Mouse (Mus musculus) limb, embryonic 13.5 days (tissue): ENCODE measurements at regions not wholly inside any gene's neighbourhood (a gene's known extent, or its start where the extent isn't known, plus 50 kb on each side); places are given as distances from the start of the nearest gene placed in this dataset.

Experiments
- ATAC-seq: fragments of 200-750 bp; cut with Nextera tagmentation; 2 replicates; pipeline ENCODE4 v1.8.0; 2017; ENCODE audit warnings: low read depth, moderate number of reproducible peaks, moderate TSS enrichment; ENCODE audit not compliant: low FRiP score
- H3K27ac ChIP-seq: fragments of 300-500 bp; sonication (generic); 2 replicates; pipeline ENCODE4 v1.5.1; 2015; ENCODE audit warnings: inconsistent platforms, mild to moderate bottlenecking, moderate library complexity
- H3K27me3 ChIP-seq: fragments of 300-500 bp; sonication (generic); 2 replicates; pipeline ENCODE4 v1.6.1; 2015; ENCODE audit warnings: mild to moderate bottlenecking, inconsistent platforms
- H3K36me3 ChIP-seq: fragments of 300-500 bp; sonication (generic); 2 replicates; pipeline ENCODE4 v1.6.1; 2015; ENCODE audit warnings: inconsistent platforms, mild to moderate bottlenecking, moderate library complexity
- H3K4me1 ChIP-seq: fragments of 300-500 bp; sonication (generic); 2 replicates; pipeline ENCODE4 v1.6.1; 2015; ENCODE audit warnings: inconsistent platforms
- H3K4me2 ChIP-seq: fragments of 300-500 bp; sonication (generic); replicated peaks from 2 replicates; pipeline ENCODE4 v1.6.1; 2015; ENCODE audit warnings: inconsistent platforms, mild to moderate bottlenecking, moderate library complexity
- H3K4me3 ChIP-seq: fragments of 300-500 bp; sonication (generic); 2 replicates; pipeline ENCODE4 v1.5.1; 2015; ENCODE audit warnings: moderate library complexity, mild to moderate bottlenecking, inconsistent platforms
- H3K9ac ChIP-seq: fragments of 300-500 bp; sonication (generic); 2 replicates; pipeline ENCODE4 v1.6.1; 2015; ENCODE audit warnings: mild to moderate bottlenecking, inconsistent platforms
- H3K9me3 ChIP-seq: fragments of 300-500 bp; sonication (generic); 2 replicates; pipeline ENCODE4 v1.6.1; 2016; ENCODE audit warnings: inconsistent platforms
- WGBS: fragments of 180-500 bp; shearing (Covaris S2); methylation state at CpG from one replicate; pipeline ENCODE4 v1.1.7; 2015; 5-methylcytosine and 5-hydroxymethylcytosine counted together

GRCm38 (mm10) chr1:81581208-81581607 is 504.5 kb downstream of the Nyap2 start:
- WGBS, result 44% methylated on average over 4 of the region's 4 CpGs
- Histone ChIP-seq H3K9ac (no peak overlapping the region), H3K27ac (0 out of 2 replicates have a peak overlapping the region, but pooled peaks have one; percentile 52), H3K4me1 (0 out of 2 replicates have a peak, but pooled peaks cover 8% of the 10 kb centered on the region), H3K36me3 (no peaks in the 10 kb centered on the region), H3K4me3 (no peak overlapping the region), H3K4me2 (no peak overlapping the region), H3K27me3 (no peaks in the 10 kb centered on the region), H3K9me3 (no peaks in the 10 kb centered on the region)
- no peak for ATAC-seq

GRCm38 (mm10) chr1:81587780-81588307 is 511.1 kb downstream of the Nyap2 start:
- Histone ChIP-seq H3K4me2 (no peak overlapping the region), H3K27ac (no peak overlapping the region), H3K4me1 (no peaks in the 10 kb centered on the region), H3K9me3 (no peaks in the 10 kb centered on the region), H3K36me3 (no peaks in the 10 kb centered on the region), H3K27me3 (no peaks in the 10 kb centered on the region), H3K9ac (no peak overlapping the region), H3K4me3 (no peak overlapping the region)
- WGBS, result 28% methylated on average over 11 of the region's 11 CpGs
- ATAC-seq, result no peak

- ATAC-seq, result no peak
- 86% methylated on average over 5 of the region's 5 CpGs for WGBS
These were observed 514.9 kb downstream of the Nyap2 start for GRCm38 (mm10) chr1:81591623-81592022.

GRCm38 (mm10) chr1:81593280-81594182 is 516.8 kb downstream of the Nyap2 start:
- WGBS, result 6% methylated on average over 19 of the region's 19 CpGs
- H3K27ac ChIP-seq, result peak overlapping the region; percentile 81

More at GRCm38 (mm10) chr1:81591623-81592022, 514.9 kb downstream of the Nyap2 start:
- H3K4me1 ChIP-seq, result peaks cover 18% of the 10 kb centered on the region; the same call in 1 of the 2 replicates
- H3K9ac ChIP-seq, result no peak overlapping the region
- no peaks in the 10 kb centered on the region for H3K27me3 ChIP-seq
- no peaks in the 10 kb centered on the region for H3K36me3 ChIP-seq
- H3K9me3 ChIP-seq, result no peaks in the 10 kb centered on the region
- H3K4me2 ChIP-seq, result no peak overlapping the region
- H3K27ac ChIP-seq, result no peak overlapping the region
- H3K4me3 ChIP-seq, result no peak overlapping the region

GRCm38 (mm10) chr1:81594183-81594515 is 517.4 kb downstream of the Nyap2 start:
- ATAC-seq, result no peak
- H3K4me3 ChIP-seq, result peak overlapping the region; percentile 47

More at GRCm38 (mm10) chr1:81593280-81594182, 516.8 kb downstream of the Nyap2 start:
- Histone ChIP-seq H3K9ac (peak overlapping the region; percentile 64), H3K4me3 (peak overlapping the region; percentile 47), H3K9me3 (no peaks in the 10 kb centered on the region), H3K4me1 (peaks cover 18% of the 10 kb centered on the region; the same call in 1 of the 2 replicates), H3K36me3 (no peaks in the 10 kb centered on the region), H3K4me2 (peak overlapping the region; percentile 73), H3K27me3 (no peaks in the 10 kb centered on the region)
- peak; percentile 95 for ATAC-seq

GRCm38 (mm10) chr1:81594606-81595005 is 517.9 kb downstream of the Nyap2 start:
- Histone ChIP-seq H3K36me3 (no peaks in the 10 kb centered on the region), H3K27ac (no peak overlapping the region), H3K4me2 (peak overlapping the region; percentile 73)

More at GRCm38 (mm10) chr1:81594183-81594515, 517.4 kb downstream of the Nyap2 start:
- Histone ChIP-seq H3K4me1 (peaks cover 18% of the 10 kb centered on the region; the same call in 1 of the 2 replicates), H3K9me3 (no peaks in the 10 kb centered on the region), H3K9ac (peak overlapping the region; percentile 64), H3K27me3 (no peaks in the 10 kb centered on the region), H3K36me3 (no peaks in the 10 kb centered on the region), H3K4me2 (peak overlapping the region; percentile 73), H3K27ac (peak overlapping the region; percentile 81; the same call in 1 of the 2 replicates)
- 11% methylated on average over 5 of the region's 5 CpGs for WGBS

GRCm38 (mm10) chr1:81608772-81609171 is 532.0 kb downstream of the Nyap2 start:
- WGBS, result 0% methylated on average over 1 of the region's 1 CpGs
- Histone ChIP-seq H3K4me1 (peaks cover 6% of the 10 kb centered on the region), H3K27me3 (no peaks in the 10 kb centered on the region), H3K4me2 (no peak overlapping the region), H3K9ac (no peak overlapping the region), H3K27ac (no peak overlapping the region), H3K4me3 (no peak overlapping the region), H3K9me3 (peaks cover 3% of the 10 kb centered on the region; the same call in 1 of the 2 replicates), H3K36me3 (no peaks in the 10 kb centered on the region)
- ATAC-seq, result no peak; the same call in 1 of the 2 replicates

More at GRCm38 (mm10) chr1:81594606-81595005, 517.9 kb downstream of the Nyap2 start:
- no peak for ATAC-seq
- no peaks in the 10 kb centered on the region for H3K27me3 ChIP-seq
- 31% methylated on average over 3 of the region's 3 CpGs for WGBS
- peaks cover 18% of the 10 kb centered on the region; the same call in 1 of the 2 replicates for H3K4me1 ChIP-seq
- H3K9me3 ChIP-seq, result no peaks in the 10 kb centered on the region
- no peak overlapping the region for H3K9ac ChIP-seq
- H3K4me3 ChIP-seq, result no peak overlapping the region

- Histone ChIP-seq H3K9me3 (no peaks in the 10 kb centered on the region), H3K4me1 (0 out of 2 replicates have a peak, but pooled peaks cover 3% of the 10 kb centered on the region), H3K36me3 (no peaks in the 10 kb centered on the region), H3K27ac (no peak overlapping the region), H3K4me2 (no peak overlapping the region), H3K4me3 (no peak overlapping the region), H3K27me3 (no peaks in the 10 kb centered on the region), H3K9ac (no peak overlapping the region)
- WGBS, result 66% methylated on average over 2 of the region's 2 CpGs
- ATAC-seq, result no peak
These were observed 542.1 kb downstream of the Nyap2 start for GRCm38 (mm10) chr1:81618880-81619279.

- H3K27me3 ChIP-seq, result no peaks in the 10 kb centered on the region
- no peaks in the 10 kb centered on the region for H3K36me3 ChIP-seq
- WGBS, result 84% methylated on average over 4 of the region's 4 CpGs
- H3K4me1 ChIP-seq, result no peaks in the 10 kb centered on the region
- no peak overlapping the region for H3K27ac ChIP-seq
- ATAC-seq, result no peak
- 0 out of 2 replicates have a peak, but pooled peaks cover 3% of the 10 kb centered on the region for H3K9me3 ChIP-seq
- no peak overlapping the region for H3K4me2 ChIP-seq
- no peak overlapping the region for H3K4me3 ChIP-seq
- no peak overlapping the region for H3K9ac ChIP-seq
These were observed 547.4 kb downstream of the Nyap2 start for GRCm38 (mm10) chr1:81624141-81624540.

- Histone ChIP-seq H3K9me3 (no peaks in the 10 kb centered on the region), H3K27me3 (no peaks in the 10 kb centered on the region), H3K4me1 (no peaks in the 10 kb centered on the region), H3K4me2 (no peak overlapping the region), H3K9ac (no peak overlapping the region), H3K4me3 (no peak overlapping the region), H3K27ac (no peak overlapping the region), H3K36me3 (no peaks in the 10 kb centered on the region)
- no peak for ATAC-seq
- 80% methylated on average over 1 of the region's 1 CpGs for WGBS
These were observed 556.0 kb downstream of the Nyap2 start for GRCm38 (mm10) chr1:81632704-81633103.

- Histone ChIP-seq H3K4me2 (no peak overlapping the region), H3K27me3 (no peaks in the 10 kb centered on the region), H3K36me3 (no peaks in the 10 kb centered on the region), H3K9me3 (no peaks in the 10 kb centered on the region), H3K4me3 (no peak overlapping the region), H3K27ac (no peak overlapping the region), H3K9ac (no peak overlapping the region), H3K4me1 (no peaks in the 10 kb centered on the region)
- 76% methylated on average over 5 of the region's 5 CpGs for WGBS
- ATAC-seq, result no peak
These were observed 560.6 kb downstream of the Nyap2 start for GRCm38 (mm10) chr1:81637357-81637756.

GRCm38 (mm10) chr1:81652990-81653717 is 576.4 kb downstream of the Nyap2 start:
- Histone ChIP-seq H3K36me3 (no peaks in the 10 kb centered on the region), H3K4me2 (no peak overlapping the region), H3K4me3 (no peak overlapping the region), H3K27me3 (no peaks in the 10 kb centered on the region), H3K9ac (no peak overlapping the region), H3K4me1 (no peaks in the 10 kb centered on the region), H3K27ac (no peak overlapping the region), H3K9me3 (no peaks in the 10 kb centered on the region)
- WGBS, result 87% methylated on average over 9 of the region's 9 CpGs
- ATAC-seq, result no peak
